Mouse (Mus musculus) kidney, postnatal 14 days (tissue): ENCODE measurements around the gene Ankrd54.
"Not testable (repeated sequence)": the region's sequence is repeated elsewhere in the genome, so short reads cannot be mapped to it uniquely, and the experiment has no call there.

Source experiments
- DNase-seq: peaks from one replicate; pipeline ENCODE4 v3.0.0; 2022; ENCODE audit warnings: mixed read lengths

The Ankrd54 gene

DNA sequence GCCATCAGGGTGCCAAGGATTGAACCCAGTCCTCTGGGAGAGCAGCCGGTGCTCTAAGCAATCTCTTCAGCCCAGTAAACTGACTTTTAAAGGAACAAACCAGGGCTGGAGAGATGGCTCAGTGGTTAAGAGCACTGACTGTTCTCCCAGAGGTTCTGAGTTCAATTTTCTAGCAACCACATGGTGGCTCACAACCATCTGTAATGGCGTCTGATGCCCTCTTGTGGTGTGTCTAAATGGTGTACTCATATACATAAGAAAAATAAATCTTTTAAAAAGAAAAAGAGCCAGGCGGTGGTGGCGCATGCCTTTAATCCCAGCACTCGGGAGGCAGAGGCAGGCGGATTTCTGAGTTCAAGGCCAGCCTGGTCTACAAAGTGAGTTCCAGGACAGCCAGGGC lies 54.9 kb downstream of the Ankrd54 start:
- DNase-seq: not testable (repeated sequence)

DNA sequence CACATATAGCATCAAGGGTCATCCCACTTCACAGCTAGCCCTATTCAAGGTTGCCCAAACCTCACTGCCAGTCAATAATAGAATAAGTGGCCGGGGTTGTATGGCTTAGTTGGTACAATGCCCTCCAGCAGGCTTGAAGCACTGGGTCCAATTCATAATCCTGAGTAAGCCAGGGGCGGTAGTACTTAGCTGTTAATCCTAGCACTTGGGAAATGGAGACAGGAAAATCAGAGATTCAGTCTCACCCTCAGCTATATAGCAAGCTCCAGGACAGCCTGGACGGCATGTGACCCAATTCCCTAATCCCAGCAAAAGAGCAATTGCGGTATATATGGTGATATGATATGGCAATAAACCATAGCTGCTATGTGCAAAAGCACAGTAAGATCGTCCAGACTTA lies 55.6 kb downstream of the Ankrd54 start:
- DNase-seq: no peak

DNA sequence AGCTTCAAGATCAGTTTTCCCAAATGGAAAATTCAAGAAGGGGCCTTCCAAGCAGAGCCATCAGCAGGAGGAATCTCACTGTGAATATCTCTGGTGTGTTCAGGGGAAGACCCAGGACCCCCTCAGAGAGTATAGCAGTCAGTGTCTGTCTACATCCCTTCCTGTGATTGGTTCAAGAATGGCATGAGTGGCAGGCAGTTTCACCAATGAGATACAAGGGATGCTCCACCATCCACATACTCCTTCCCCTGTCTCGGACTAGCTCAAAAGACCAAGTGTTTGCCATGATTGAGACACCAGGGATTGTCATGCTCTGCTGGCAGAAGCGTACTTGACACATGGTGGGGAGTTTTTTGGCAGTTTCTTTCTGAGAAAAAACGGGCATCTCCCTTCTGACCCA lies 56.1 kb downstream of the Ankrd54 start:
- no peak for DNase-seq

DNA sequence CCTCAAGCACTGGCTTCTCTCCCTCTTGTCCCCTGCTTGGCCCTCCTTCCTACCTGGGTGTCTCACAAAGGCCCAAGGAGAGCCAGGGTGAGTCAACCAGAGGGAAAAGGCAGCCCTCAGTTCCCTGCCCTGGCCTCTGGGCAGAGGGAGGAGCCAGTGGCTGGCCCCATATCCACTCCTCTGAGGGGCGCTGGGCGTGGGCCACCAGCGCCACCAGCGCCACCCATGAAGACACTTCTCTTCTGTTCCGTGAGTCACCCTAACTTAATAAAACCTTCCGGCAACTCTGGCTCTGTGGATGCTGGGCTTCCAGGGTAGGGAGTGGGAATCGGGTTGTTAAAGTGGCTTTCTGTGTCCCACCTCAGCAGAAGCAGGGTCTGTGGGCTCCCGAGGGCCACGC lies 57.1 kb downstream of the Ankrd54 start:
- DNase-seq: no peak
